Mouse (Mus musculus): ENCODE data around the gene Gja5. TPM values are rescaled to one million over a fixed set of nuclear protein-coding genes. Genes with fewer than 3 reads are reported as not detected.
A peak's percentile ranks its signal among the peaks of the same experiment; 100 is the strongest.

Gene Gja5
- polyA plus RNA-seq, 1 experiment = 0.95 TPM

DNA sequence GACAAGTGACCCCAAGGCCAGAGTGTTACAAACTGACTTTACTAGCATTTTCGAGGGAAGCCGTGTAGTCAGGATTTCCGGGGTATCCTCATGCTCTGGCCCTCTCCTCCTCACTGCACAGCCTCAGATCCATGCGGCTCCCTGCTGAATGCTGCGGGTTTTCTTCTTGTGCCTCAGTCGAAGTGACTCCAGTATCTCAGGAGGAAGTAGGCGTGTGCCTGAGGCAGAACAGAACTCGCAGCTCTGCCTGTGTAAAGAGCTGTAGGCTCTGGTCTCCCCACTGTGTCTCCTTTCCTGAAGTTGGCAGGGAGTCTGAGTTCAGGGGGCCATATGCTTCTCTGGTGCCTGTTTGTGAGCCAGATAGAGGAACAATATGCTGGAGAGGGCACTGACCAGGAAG lies 33.4 kb upstream of the Gja5 start:
- DNase-seq (ENCODE audit: low read depth in 1 of 2, low spot score in 2 of 2) = no peak
- TF ChIP-seq POLR2A (IDR thresholded peaks at IDR 0.05; ENCODE audit: low read depth, low read length) (no peak), CTCF (IDR thresholded peaks at IDR 0.05; ENCODE audit: extremely low read depth, insufficient read depth, insufficient read length, insufficient replicate concordance) (no peak)
- Histone ChIP-seq H3K4me1 (ENCODE audit: control insufficient read depth, insufficient read depth, insufficient read length) (no peaks in the 10 kb centered on the region), H3K4me3 (ENCODE audit: extremely low read depth, insufficient read depth, insufficient read length) (no peak overlapping the region), H3K36me3 (ENCODE audit: control insufficient read depth, insufficient read depth, low read length) (peaks cover 28% of the 10 kb centered on the region), H3K27me3 (ENCODE audit: control insufficient read depth, insufficient read depth, low read length) (no peaks in the 10 kb centered on the region), H3K27ac (ENCODE audit: insufficient read depth, low read length) (no peak overlapping the region)
- 86% methylated on average over 8 of the region's 8 CpGs for WGBS

DNA sequence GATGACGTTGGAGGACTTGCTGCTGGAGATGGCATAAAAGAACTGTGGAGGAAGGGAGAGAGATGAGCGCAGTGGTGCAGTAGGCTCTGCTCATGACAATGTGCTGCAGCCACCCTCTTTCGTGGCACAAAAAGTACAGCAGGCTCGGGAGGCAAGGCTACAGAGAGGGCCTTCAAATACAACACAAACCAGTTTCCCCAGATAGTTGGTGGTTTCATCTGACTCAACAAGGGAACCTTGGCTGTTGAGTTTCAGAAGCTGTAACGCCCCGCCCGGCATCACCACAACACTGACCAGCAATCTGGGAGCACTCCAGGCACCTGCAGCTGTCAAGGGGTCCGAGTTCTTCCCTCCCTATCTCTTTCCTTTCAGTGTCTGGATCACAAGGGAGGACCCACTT lies 32.0 kb upstream of the Gja5 start:
- Histone ChIP-seq H3K36me3 (ENCODE audit: control insufficient read depth, insufficient read depth, low read length) (peaks cover 28% of the 10 kb centered on the region), H3K27ac (ENCODE audit: insufficient read depth, low read length) (no peak overlapping the region), H3K4me3 (ENCODE audit: extremely low read depth, insufficient read depth, insufficient read length) (no peak overlapping the region), H3K4me1 (ENCODE audit: control insufficient read depth, insufficient read depth, insufficient read length) (no peaks in the 10 kb centered on the region), H3K27me3 (ENCODE audit: control insufficient read depth, insufficient read depth, low read length) (no peaks in the 10 kb centered on the region)
- no peak for DNase-seq (ENCODE audit: low read depth in 1 of 2, low spot score in 2 of 2)
- 96% methylated on average over 8 of the region's 8 CpGs for WGBS
- TF ChIP-seq POLR2A (IDR thresholded peaks at IDR 0.05; ENCODE audit: low read depth, low read length) (no peak), CTCF (IDR thresholded peaks at IDR 0.05; ENCODE audit: extremely low read depth, insufficient read depth, insufficient read length, insufficient replicate concordance) (no peak)

DNA sequence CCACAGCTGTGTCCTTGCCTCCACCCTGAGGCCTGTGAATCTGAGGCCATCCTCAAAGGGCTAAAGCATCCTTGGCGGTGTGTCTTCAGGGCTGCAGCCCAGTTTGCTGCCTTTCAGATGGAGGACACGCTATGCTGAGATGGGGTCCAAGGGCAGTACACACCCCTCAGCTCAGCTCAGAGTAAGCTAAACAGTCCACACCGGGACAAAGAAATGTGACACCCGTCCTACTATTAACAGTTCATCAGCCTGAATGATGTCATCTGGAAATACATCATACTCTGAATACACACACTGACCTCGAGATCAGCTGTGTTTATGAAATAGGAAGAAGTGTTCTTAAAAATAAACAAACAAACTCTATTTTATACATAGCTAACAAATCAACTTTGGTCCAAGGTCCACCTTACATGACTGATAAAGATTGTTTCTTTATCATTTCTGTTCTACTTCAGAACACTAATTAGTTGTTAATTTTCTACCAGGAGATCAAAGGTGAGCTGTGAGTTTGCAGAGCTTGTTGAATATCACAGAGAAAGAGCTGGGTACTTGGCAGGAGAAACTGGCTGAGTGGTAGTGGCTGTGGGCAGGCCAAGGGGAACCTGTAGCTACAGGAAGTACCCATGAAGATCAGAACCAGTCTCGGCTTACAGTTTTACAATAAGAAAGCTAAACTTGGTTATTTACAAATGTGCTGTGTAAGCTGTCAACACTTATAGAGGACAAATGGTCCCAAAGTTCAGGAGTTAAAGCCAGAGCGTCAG lies 29.5 kb upstream of the Gja5 start:
- H3K27ac ChIP-seq (ENCODE audit: insufficient read depth, low read length) = no peak overlapping the region
- no peak for DNase-seq (ENCODE audit: low read depth in 1 of 2, low spot score in 2 of 2)
- no peak for TF ChIP-seq CTCF (IDR thresholded peaks at IDR 0.05; ENCODE audit: extremely low read depth, insufficient read depth, insufficient read length, insufficient replicate concordance)
- no peak for TF ChIP-seq POLR2A (IDR thresholded peaks at IDR 0.05; ENCODE audit: low read depth, low read length)
- no peak overlapping the region for H3K4me3 ChIP-seq (ENCODE audit: extremely low read depth, insufficient read depth, insufficient read length)
- peaks cover 23% of the 10 kb centered on the region for H3K36me3 ChIP-seq (ENCODE audit: control insufficient read depth, insufficient read depth, low read length)
- no peaks in the 10 kb centered on the region for H3K27me3 ChIP-seq (ENCODE audit: control insufficient read depth, insufficient read depth, low read length)
- 91% methylated on average over 7 of the region's 7 CpGs for WGBS
- H3K4me1 ChIP-seq (ENCODE audit: control insufficient read depth, insufficient read depth, insufficient read length) = no peaks in the 10 kb centered on the region

DNA sequence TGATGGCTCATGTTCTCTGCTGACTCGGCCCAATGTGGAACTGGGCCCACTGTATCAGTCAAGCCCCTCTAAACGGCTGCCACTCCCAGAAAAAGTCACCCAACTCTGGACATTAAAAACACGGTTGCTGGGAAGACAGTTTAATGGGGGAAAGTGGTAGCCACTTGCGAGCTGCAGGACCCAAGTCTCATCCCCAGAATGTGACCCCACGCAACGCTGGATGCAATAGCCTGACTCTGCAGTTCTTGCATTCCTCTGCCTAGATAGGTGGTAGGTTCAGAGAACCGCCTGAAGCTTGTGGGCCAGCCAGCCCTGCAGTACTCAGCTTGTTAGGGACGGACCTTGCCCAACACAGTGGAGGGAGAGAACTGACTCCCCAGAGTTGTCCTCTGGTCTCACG lies 25.0 kb upstream of the Gja5 start:
- H3K36me3 ChIP-seq (ENCODE audit: control insufficient read depth, insufficient read depth, low read length) = peaks cover 20% of the 10 kb centered on the region
- WGBS = 93% methylated on average over 9 of the region's 9 CpGs
- no peak overlapping the region for H3K4me3 ChIP-seq (ENCODE audit: extremely low read depth, insufficient read depth, insufficient read length)
- TF ChIP-seq POLR2A (IDR thresholded peaks at IDR 0.05; ENCODE audit: low read depth, low read length) (no peak), CTCF (IDR thresholded peaks at IDR 0.05; ENCODE audit: extremely low read depth, insufficient read depth, insufficient read length, insufficient replicate concordance) (no peak)
- no peaks in the 10 kb centered on the region for H3K27me3 ChIP-seq (ENCODE audit: control insufficient read depth, insufficient read depth, low read length)
- peaks cover 3% of the 10 kb centered on the region; the same call in 1 of the 2 replicates for H3K4me1 ChIP-seq (ENCODE audit: control insufficient read depth, insufficient read depth, insufficient read length)
- no peak for DNase-seq (ENCODE audit: low read depth in 1 of 2, low spot score in 2 of 2)
- no peak overlapping the region for H3K27ac ChIP-seq (ENCODE audit: insufficient read depth, low read length)

DNA sequence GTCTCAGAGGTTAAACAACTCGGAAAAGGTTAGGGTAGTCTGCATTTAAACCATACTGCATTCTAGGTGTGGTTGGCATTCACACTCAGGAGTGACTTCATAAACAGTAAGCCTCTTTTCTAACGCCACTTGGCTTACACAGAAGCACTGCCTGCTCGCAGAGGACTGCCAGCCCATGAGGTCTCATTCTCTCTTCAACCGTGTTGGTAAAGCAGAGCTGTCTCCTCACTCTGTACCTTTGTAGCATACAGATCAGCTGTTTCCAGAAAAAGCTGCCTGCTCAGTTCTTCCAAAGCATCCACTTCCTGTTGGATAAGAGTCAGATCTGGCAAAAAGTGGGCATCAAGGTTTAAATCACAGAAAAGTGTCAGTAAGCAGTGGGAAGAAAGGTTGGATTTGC lies 24.1 kb upstream of the Gja5 start:
- 87% methylated on average over 4 of the region's 4 CpGs for WGBS
- Histone ChIP-seq H3K27ac (ENCODE audit: insufficient read depth, low read length) (no peak overlapping the region), H3K27me3 (ENCODE audit: control insufficient read depth, insufficient read depth, low read length) (no peaks in the 10 kb centered on the region), H3K4me3 (ENCODE audit: extremely low read depth, insufficient read depth, insufficient read length) (no peak overlapping the region), H3K36me3 (ENCODE audit: control insufficient read depth, insufficient read depth, low read length) (peaks cover 15% of the 10 kb centered on the region), H3K4me1 (ENCODE audit: control insufficient read depth, insufficient read depth, insufficient read length) (peaks cover 3% of the 10 kb centered on the region; the same call in 1 of the 2 replicates)
- DNase-seq (ENCODE audit: low read depth in 1 of 2, low spot score in 2 of 2) = no peak
- no peak for TF ChIP-seq POLR2A (IDR thresholded peaks at IDR 0.05; ENCODE audit: low read depth, low read length)
- TF ChIP-seq CTCF (IDR thresholded peaks at IDR 0.05; ENCODE audit: extremely low read depth, insufficient read depth, insufficient read length, insufficient replicate concordance) = no peak

DNA sequence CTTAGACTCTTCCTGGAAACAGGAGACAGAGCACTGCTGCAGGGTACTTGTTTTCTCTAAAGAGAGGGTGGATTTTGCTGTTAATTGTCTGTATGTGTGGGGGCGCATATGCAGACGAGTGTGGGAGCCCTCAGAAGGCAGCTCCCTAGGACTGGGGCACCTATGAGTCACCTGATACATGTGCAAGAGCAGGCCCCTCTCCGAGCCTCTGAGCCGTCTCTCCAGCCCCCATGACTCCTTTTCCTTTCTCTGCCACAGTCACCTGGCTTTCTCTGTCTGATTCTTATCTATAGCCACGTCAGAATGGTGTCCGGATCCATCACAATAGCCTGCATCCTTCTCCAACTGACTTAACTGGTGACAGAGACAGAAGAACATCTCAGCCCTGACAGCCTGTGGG lies 22.9 kb upstream of the Gja5 start:
- peaks cover 14% of the 10 kb centered on the region for H3K36me3 ChIP-seq (ENCODE audit: control insufficient read depth, insufficient read depth, low read length)
- WGBS = 79% methylated on average over 6 of the region's 6 CpGs
- no peak for DNase-seq (ENCODE audit: low read depth in 1 of 2, low spot score in 2 of 2)
- 0 out of 2 replicates have a peak overlapping the region, but pooled peaks have one; percentile 23 for H3K27ac ChIP-seq (ENCODE audit: insufficient read depth, low read length)
- no peaks in the 10 kb centered on the region for H3K27me3 ChIP-seq (ENCODE audit: control insufficient read depth, insufficient read depth, low read length)
- H3K4me3 ChIP-seq (ENCODE audit: extremely low read depth, insufficient read depth, insufficient read length) = no peak overlapping the region
- peaks cover 3% of the 10 kb centered on the region; the same call in 1 of the 2 replicates for H3K4me1 ChIP-seq (ENCODE audit: control insufficient read depth, insufficient read depth, insufficient read length)
- TF ChIP-seq POLR2A (IDR thresholded peaks at IDR 0.05; ENCODE audit: low read depth, low read length) (no peak), CTCF (IDR thresholded peaks at IDR 0.05; ENCODE audit: extremely low read depth, insufficient read depth, insufficient read length, insufficient replicate concordance) (no peak)
